Mouse (Mus musculus) liver, embryonic 15.5 days (tissue): ENCODE results near the gene Slc36a1. TPM values are rescaled to one million over a fixed set of nuclear protein-coding genes. Genes with fewer than 3 reads are reported as not detected.

Source experiments
- ATAC-seq: fragments of 200-750 bp; cut with Nextera tagmentation; 2 replicates; pipeline ENCODE4 v1.8.0; 2017; ENCODE audit warnings: moderate number of reproducible peaks, mild to moderate bottlenecking, moderate library complexity; ENCODE audit not compliant: insufficient read depth
- H3K27ac ChIP-seq: fragments of 300-500 bp; sonication (generic); replicated peaks from 2 replicates; pipeline ENCODE4 v1.5.1; 2015; ENCODE audit warnings: mild to moderate bottlenecking, inconsistent platforms
- H3K27me3 ChIP-seq: fragments of 300-500 bp; sonication (generic); 2 replicates; pipeline ENCODE4 v1.6.1; 2015; ENCODE audit warnings: mild to moderate bottlenecking, inconsistent platforms
- H3K36me3 ChIP-seq: fragments of 300-500 bp; sonication (generic); replicated peaks from 2 replicates; pipeline ENCODE4 v1.6.1; 2015; ENCODE audit warnings: moderate library complexity, mild to moderate bottlenecking, inconsistent platforms
- H3K4me1 ChIP-seq: fragments of 300-500 bp; sonication (generic); replicated peaks from 2 replicates; pipeline ENCODE4 v1.6.1; 2015; ENCODE audit warnings: inconsistent platforms
- H3K4me2 ChIP-seq: fragments of 300-500 bp; sonication (generic); 2 replicates; pipeline ENCODE4 v1.6.1; 2015; ENCODE audit warnings: moderate library complexity, mild to moderate bottlenecking, inconsistent platforms
- H3K4me3 ChIP-seq: fragments of 300-500 bp; sonication (generic); replicated peaks from 2 replicates; pipeline ENCODE4 v1.5.1; 2015; ENCODE audit warnings: mild to moderate bottlenecking, inconsistent platforms
- H3K9ac ChIP-seq: fragments of 300-500 bp; sonication (generic); 2 replicates; pipeline ENCODE4 v1.6.1; 2015; ENCODE audit warnings: moderate library complexity, mild to moderate bottlenecking, inconsistent platforms
- H3K9me3 ChIP-seq: fragments of 300-500 bp; sonication (generic); replicated peaks from 2 replicates; pipeline ENCODE4 v1.6.1; 2016; ENCODE audit warnings: inconsistent platforms
- WGBS: fragments of 180-500 bp; shearing (Covaris S2); methylation state at CpG from one replicate; pipeline ENCODE4 v1.1.7; 2015; ENCODE audit warnings: mixed read lengths; ENCODE audit not compliant: insufficient replicate concordance; 5-methylcytosine and 5-hydroxymethylcytosine counted together
- polyA plus RNA-seq: library from polyadenylated mRNA; unstranded; fragments of >200 nt; fragmentation: Nextera tagmentation; extraction: Ambion mirVana; gene quantifications from 2 replicates; pipeline ENCODE4 v1.2.1, GENCODE M21; 2015

Slc36a1 gene
- polyA plus RNA-seq, 1 experiment from 2014 or later = 1.8 TPM

GRCm38 (mm10) chr11:55179856-55180255 lies 24.3 kb upstream of the Slc36a1 start:
- H3K36me3 ChIP-seq = no peaks in the 10 kb centered on the region
- H3K4me2 ChIP-seq = no peak overlapping the region
- no peaks in the 10 kb centered on the region for H3K9me3 ChIP-seq
- H3K4me1 ChIP-seq = 0 out of 2 replicates have a peak, but pooled peaks cover 4% of the 10 kb centered on the region
- ATAC-seq = no peak
- no peak overlapping the region for H3K27ac ChIP-seq
- H3K27me3 ChIP-seq = no peaks in the 10 kb centered on the region
- H3K9ac ChIP-seq = no peak overlapping the region
- no peak overlapping the region for H3K4me3 ChIP-seq
- 55% methylated on average over 3 of the region's 3 CpGs for WGBS

GRCm38 (mm10) chr11:55183124-55183523 lies 21.0 kb upstream of the Slc36a1 start:
- no peaks in the 10 kb centered on the region for H3K36me3 ChIP-seq
- no peaks in the 10 kb centered on the region for H3K9me3 ChIP-seq
- 48% methylated on average over 7 of the region's 7 CpGs for WGBS
- 0 out of 2 replicates have a peak, but pooled peaks cover 4% of the 10 kb centered on the region for H3K4me1 ChIP-seq
- no peak overlapping the region for H3K4me3 ChIP-seq
- peak overlapping the region; percentile 65 for H3K27ac ChIP-seq
- H3K9ac ChIP-seq = no peak overlapping the region
- ATAC-seq = peak; percentile 78
- H3K4me2 ChIP-seq = peak overlapping the region; percentile 44
- no peaks in the 10 kb centered on the region for H3K27me3 ChIP-seq

GRCm38 (mm10) chr11:55184246-55184645 lies 19.9 kb upstream of the Slc36a1 start:
- H3K27me3 ChIP-seq = no peaks in the 10 kb centered on the region
- H3K4me3 ChIP-seq = peak overlapping the region; percentile 38
- peak overlapping the region; percentile 44 for H3K4me2 ChIP-seq
- ATAC-seq = no peak
- WGBS = 36% methylated on average over 5 of the region's 5 CpGs
- H3K4me1 ChIP-seq = no peaks in the 10 kb centered on the region
- H3K36me3 ChIP-seq = no peaks in the 10 kb centered on the region
- H3K9me3 ChIP-seq = no peaks in the 10 kb centered on the region
- H3K9ac ChIP-seq = no peak overlapping the region
- peak overlapping the region; percentile 65; the same call in 1 of the 2 replicates for H3K27ac ChIP-seq

GRCm38 (mm10) chr11:55184733-55185291 lies 19.3 kb upstream of the Slc36a1 start, which contains the start of gene Slc36a2:
Gene Slc36a2 (minus strand): TSS chr11:55185077.
- no peak within 1 kb of the TSS for H3K9ac ChIP-seq
- no peaks in the 10 kb centered on the region for H3K9me3 ChIP-seq
- peak within 1 kb of the TSS; percentile 44 for H3K4me2 ChIP-seq
- peak within 1 kb of the TSS; percentile 65; the same call in 1 of the 2 replicates for H3K27ac ChIP-seq
- no peak for ATAC-seq
- H3K36me3 ChIP-seq = no peaks in the 10 kb centered on the region
- 28% methylated on average over 10 of the region's 10 CpGs for WGBS
- H3K4me3 ChIP-seq = peak within 1 kb of the TSS; percentile 38
- H3K27me3 ChIP-seq = no peaks in the 10 kb centered on the region
- H3K4me1 ChIP-seq = no peaks in the 10 kb centered on the region

- Histone ChIP-seq H3K4me2 (no peak overlapping the region), H3K27me3 (no peaks in the 10 kb centered on the region), H3K4me1 (no peaks in the 10 kb centered on the region), H3K9me3 (no peaks in the 10 kb centered on the region), H3K9ac (no peak overlapping the region), H3K36me3 (no peaks in the 10 kb centered on the region), H3K27ac (no peak overlapping the region), H3K4me3 (no peak overlapping the region)
- no peak for ATAC-seq
- 48% methylated on average over 4 of the region's 4 CpGs for WGBS
These were observed 16.9 kb upstream of the Slc36a1 start for GRCm38 (mm10) chr11:55187292-55187691.

- H3K4me1 ChIP-seq = no peaks in the 10 kb centered on the region
- H3K9ac ChIP-seq = no peak overlapping the region
- 68% methylated on average over 6 of the region's 6 CpGs for WGBS
- H3K27ac ChIP-seq = no peak overlapping the region
- no peak overlapping the region for H3K4me3 ChIP-seq
- H3K4me2 ChIP-seq = no peak overlapping the region
- no peak for ATAC-seq
- H3K36me3 ChIP-seq = no peaks in the 10 kb centered on the region
- H3K9me3 ChIP-seq = no peaks in the 10 kb centered on the region
- H3K27me3 ChIP-seq = no peaks in the 10 kb centered on the region
These were observed 16.4 kb upstream of the Slc36a1 start for GRCm38 (mm10) chr11:55187777-55188176.

- Histone ChIP-seq H3K4me2 (no peak overlapping the region), H3K27me3 (no peaks in the 10 kb centered on the region), H3K27ac (no peak overlapping the region), H3K4me1 (no peaks in the 10 kb centered on the region), H3K4me3 (no peak overlapping the region), H3K36me3 (no peaks in the 10 kb centered on the region), H3K9ac (no peak overlapping the region), H3K9me3 (no peaks in the 10 kb centered on the region)
- WGBS = 58% methylated on average over 3 of the region's 3 CpGs
- no peak for ATAC-seq
These were observed 13.9 kb upstream of the Slc36a1 start for GRCm38 (mm10) chr11:55190216-55190615.

GRCm38 (mm10) chr11:55197086-55197485 lies 7.1 kb upstream of the Slc36a1 start:
- 25% methylated on average over 6 of the region's 6 CpGs for WGBS
- Histone ChIP-seq H3K27ac (no peak overlapping the region), H3K36me3 (no peaks in the 10 kb centered on the region), H3K9me3 (no peaks in the 10 kb centered on the region), H3K4me2 (no peak overlapping the region), H3K9ac (no peak overlapping the region), H3K4me3 (no peak overlapping the region), H3K27me3 (no peaks in the 10 kb centered on the region), H3K4me1 (no peaks in the 10 kb centered on the region)
- ATAC-seq = no peak

GRCm38 (mm10) chr11:55197740-55198510 lies 6.2 kb upstream of the Slc36a1 start:
- H3K27me3 ChIP-seq = no peaks in the 10 kb centered on the region
- ATAC-seq = no peak
- H3K27ac ChIP-seq = no peak overlapping the region
- no peak overlapping the region for H3K4me3 ChIP-seq
- 16% methylated on average over 8 of the region's 8 CpGs for WGBS
- H3K4me2 ChIP-seq = no peak overlapping the region
- no peak overlapping the region for H3K9ac ChIP-seq
- H3K9me3 ChIP-seq = no peaks in the 10 kb centered on the region
- H3K36me3 ChIP-seq = no peaks in the 10 kb centered on the region
- no peaks in the 10 kb centered on the region for H3K4me1 ChIP-seq

- Histone ChIP-seq H3K9ac (peak overlapping the region; percentile 80), H3K27me3 (no peaks in the 10 kb centered on the region), H3K27ac (0 out of 2 replicates have a peak overlapping the region, but pooled peaks have one; percentile 38), H3K9me3 (no peaks in the 10 kb centered on the region), H3K4me3 (peak overlapping the region; percentile 90), H3K36me3 (no peaks in the 10 kb centered on the region), H3K4me1 (peaks cover 34% of the 10 kb centered on the region), H3K4me2 (peak overlapping the region; percentile 93)
- ATAC-seq = peak; percentile 27; the same call in 1 of the 2 replicates
- WGBS = 1% methylated on average over 17 of the region's 17 CpGs
These were observed 452 bp downstream of the Slc36a1 start for GRCm38 (mm10) chr11:55204602-55205001.

GRCm38 (mm10) chr11:55208001-55208690 lies 4.0 kb downstream of the Slc36a1 start:
- H3K27ac ChIP-seq = peak overlapping the region; percentile 79
- no peak overlapping the region for H3K9ac ChIP-seq
- ATAC-seq = peak; percentile 50
- H3K4me2 ChIP-seq = peak overlapping the region; percentile 40
- H3K4me1 ChIP-seq = peaks cover 53% of the 10 kb centered on the region
- WGBS = 40% methylated on average over 6 of the region's 6 CpGs
- H3K4me3 ChIP-seq = 0 out of 2 replicates have a peak overlapping the region, but pooled peaks have one; percentile 7
- H3K9me3 ChIP-seq = no peaks in the 10 kb centered on the region
- H3K36me3 ChIP-seq = no peaks in the 10 kb centered on the region
- no peaks in the 10 kb centered on the region for H3K27me3 ChIP-seq
